Mouse (Mus musculus) myocyte (in vitro differentiated cells): ENCODE data around the gene E130309D02Rik.

Source experiments
- E2F4 ChIP-seq: IDR thresholded peaks from one replicate; pipeline ENCODE4 v1.6.1; 2011; ENCODE audit warnings: mild to moderate bottlenecking, control low read depth, moderate library complexity; ENCODE audit not compliant: insufficient read depth
- MAX ChIP-seq: IDR thresholded peaks from one replicate; pipeline ENCODE4 v1.6.1; 2011; ENCODE audit warnings: low read depth, mild to moderate bottlenecking, control low read depth
- MYOD1 ChIP-seq, 3 experiments: IDR thresholded peaks; one replicate each; pipeline ENCODE4 v1.6.1; 2011; ENCODE audit warnings: control low read depth in 2 of 3, low read depth in 2 of 3, mild to moderate bottlenecking in 2 of 3, moderate library complexity in 1 of 3; ENCODE audit not compliant: insufficient read length in 2 of 3, control insufficient read depth in 1 of 3
- POLR2A ChIP-seq: IDR thresholded peaks from one replicate; pipeline ENCODE4 v1.6.1; 2011; ENCODE audit warnings: low read depth, mild to moderate bottlenecking, control low read depth, moderate library complexity; ENCODE audit not compliant: insufficient read length
- POLR2AphosphoS2 ChIP-seq: IDR thresholded peaks from one replicate; pipeline ENCODE4 v1.6.1; 2011; ENCODE audit warnings: low read depth, control low read depth; ENCODE audit not compliant: insufficient read length
- TCF12 ChIP-seq: IDR thresholded peaks from one replicate; pipeline ENCODE4 v1.6.1; 2011; ENCODE audit warnings: mild to moderate bottlenecking, control low read depth; ENCODE audit not compliant: poor library complexity, insufficient read depth, severe bottlenecking
- TCF3 ChIP-seq: IDR thresholded peaks from one replicate; pipeline ENCODE4 v1.6.1; 2011; ENCODE audit warnings: low read depth, control low read depth; ENCODE audit not compliant: insufficient read length
- USF1 ChIP-seq: IDR thresholded peaks from one replicate; pipeline ENCODE4 v1.6.1; 2011; ENCODE audit warnings: low read depth, mild to moderate bottlenecking, control low read depth, moderate library complexity

- no peak for TF ChIP-seq POLR2A
- no peak for TF ChIP-seq USF1
- TF ChIP-seq TCF3: no peak
- TF ChIP-seq MAX: no peak
- TF ChIP-seq POLR2AphosphoS2: no peak
- no peak for TF ChIP-seq TCF12
- no peak for TF ChIP-seq MYOD1 (IDR thresholded peaks at IDR 0.05; ENCODE audit: control insufficient read depth in 1 of 3, insufficient read length in 2 of 3, low read depth in 2 of 3)
- no peak for TF ChIP-seq E2F4
These were observed 42.4 kb downstream of the E130309D02Rik start for GRCm38 (mm10) chr5:143272540-143273330.
